Mouse (Mus musculus): ENCODE measurements around the gene Avil.

- TF ChIP-seq MYOG (IDR thresholded peaks at IDR 0.05; ENCODE audit: control insufficient read depth, extremely low read depth, insufficient read length): no peak
- TF ChIP-seq USF1 (IDR thresholded peaks at IDR 0.05; ENCODE audit: low read depth): no peak
- TF ChIP-seq MAX (IDR thresholded peaks at IDR 0.05): no peak
- no peak for TF ChIP-seq CTCF (IDR thresholded peaks at IDR 0.05; ENCODE audit: control insufficient read depth, insufficient read depth, insufficient read length)
- no peak for TF ChIP-seq FOSL1 (IDR thresholded peaks at IDR 0.05; ENCODE audit: insufficient read depth, low read length, poor library complexity, severe bottlenecking)
Measured at GRCm38 (mm10) chr10:127066519-127067018, 66.1 kb downstream of the Avil start.

Measured in C2C12 (cell line).